Mouse (Mus musculus) erythroblast, embryonic 14.5 days (primary cell): ENCODE results near the gene Ppp1r1c.

Experiments
- GATA1 ChIP-seq: IDR thresholded peaks from 2 replicates; pipeline ENCODE4 v1.6.1; 2012; ENCODE audit warnings: low read length, inconsistent platforms, mixed read lengths
- TAL1 ChIP-seq: IDR thresholded peaks from 3 replicates; pipeline ENCODE4 v1.6.1; 2012; ENCODE audit warnings: low read length, inconsistent platforms, mixed read lengths

GRCm38 (mm10) chr2:79839513-79839912, 131.9 kb downstream of the Ppp1r1c start:
- TF ChIP-seq GATA1 (no peak), TAL1 (no peak)
